Mouse (Mus musculus): ENCODE measurements at regions not wholly inside any gene's neighbourhood (a gene's known extent, or its start where the extent isn't known, plus 50 kb on each side); places are given as distances from the start of the nearest gene placed in this dataset.

DNA sequence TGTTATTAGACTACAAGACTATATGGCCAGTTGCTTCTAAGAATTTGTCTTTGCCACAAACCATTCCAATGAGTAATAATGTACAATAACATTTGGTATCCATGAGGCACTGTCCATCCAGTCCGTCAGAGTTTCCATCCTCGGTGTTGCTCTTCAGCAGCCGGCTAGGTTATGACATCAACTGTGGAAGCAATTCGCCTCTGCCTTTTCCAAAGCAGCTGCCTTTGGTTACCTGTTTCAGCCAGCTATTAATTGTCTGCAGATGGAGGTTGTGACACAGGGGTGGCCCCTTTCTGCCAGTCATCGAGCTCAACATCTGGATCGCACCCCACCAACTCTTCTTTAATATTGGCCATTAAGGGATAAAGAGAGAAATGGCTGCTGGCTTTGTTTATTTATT, 168.2 kb downstream of the Klf6 start:
- ATAC-seq (replicated peaks in 1 of 2; ENCODE audit: insufficient read depth in 1 of 2, low FRiP score in 2 of 2, low TSS enrichment in 1 of 2, low read depth in 1 of 2, poor library complexity in 2 of 2, severe bottlenecking in 2 of 2): no peak

- ATAC-seq (replicated peaks in 1 of 2; ENCODE audit: insufficient read depth in 1 of 2, low FRiP score in 2 of 2, low TSS enrichment in 1 of 2, low read depth in 1 of 2, poor library complexity in 2 of 2, severe bottlenecking in 2 of 2): no peak
Measured at GRCm38 (mm10) chr13:6030128-6030527, 168.8 kb downstream of the Klf6 start.

GRCm38 (mm10) chr13:6040132-6040531, 178.8 kb downstream of the Klf6 start:
- no peak for ATAC-seq (replicated peaks in 1 of 2; ENCODE audit: insufficient read depth in 1 of 2, low FRiP score in 2 of 2, low TSS enrichment in 1 of 2, low read depth in 1 of 2, poor library complexity in 2 of 2, severe bottlenecking in 2 of 2)

DNA sequence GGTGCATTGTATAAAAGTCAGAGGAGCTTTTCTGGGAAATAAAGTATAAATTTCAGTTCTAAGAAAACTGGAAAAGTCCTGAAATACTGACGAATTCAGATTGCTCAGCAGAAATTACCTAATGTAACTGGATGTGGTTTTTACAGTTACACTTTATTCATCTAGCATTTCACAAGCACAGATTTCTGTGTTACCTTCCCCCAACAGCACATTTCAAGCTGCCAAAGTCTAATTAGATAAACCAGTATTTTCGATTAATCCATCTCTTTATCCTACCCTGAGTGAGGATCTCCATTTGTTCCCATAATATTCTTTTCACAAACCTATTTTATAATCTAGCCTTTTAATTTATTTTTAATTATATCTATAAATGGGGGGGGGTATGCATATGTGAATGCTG, 179.4 kb downstream of the Klf6 start:
- ATAC-seq (replicated peaks in 1 of 2; ENCODE audit: insufficient read depth in 1 of 2, low FRiP score in 2 of 2, low TSS enrichment in 1 of 2, low read depth in 1 of 2, poor library complexity in 2 of 2, severe bottlenecking in 2 of 2): no peak

GRCm38 (mm10) chr13:6042495-6042894, 181.2 kb downstream of the Klf6 start:
- no peak for ATAC-seq (replicated peaks in 1 of 2; ENCODE audit: insufficient read depth in 1 of 2, low FRiP score in 2 of 2, low TSS enrichment in 1 of 2, low read depth in 1 of 2, poor library complexity in 2 of 2, severe bottlenecking in 2 of 2)

DNA sequence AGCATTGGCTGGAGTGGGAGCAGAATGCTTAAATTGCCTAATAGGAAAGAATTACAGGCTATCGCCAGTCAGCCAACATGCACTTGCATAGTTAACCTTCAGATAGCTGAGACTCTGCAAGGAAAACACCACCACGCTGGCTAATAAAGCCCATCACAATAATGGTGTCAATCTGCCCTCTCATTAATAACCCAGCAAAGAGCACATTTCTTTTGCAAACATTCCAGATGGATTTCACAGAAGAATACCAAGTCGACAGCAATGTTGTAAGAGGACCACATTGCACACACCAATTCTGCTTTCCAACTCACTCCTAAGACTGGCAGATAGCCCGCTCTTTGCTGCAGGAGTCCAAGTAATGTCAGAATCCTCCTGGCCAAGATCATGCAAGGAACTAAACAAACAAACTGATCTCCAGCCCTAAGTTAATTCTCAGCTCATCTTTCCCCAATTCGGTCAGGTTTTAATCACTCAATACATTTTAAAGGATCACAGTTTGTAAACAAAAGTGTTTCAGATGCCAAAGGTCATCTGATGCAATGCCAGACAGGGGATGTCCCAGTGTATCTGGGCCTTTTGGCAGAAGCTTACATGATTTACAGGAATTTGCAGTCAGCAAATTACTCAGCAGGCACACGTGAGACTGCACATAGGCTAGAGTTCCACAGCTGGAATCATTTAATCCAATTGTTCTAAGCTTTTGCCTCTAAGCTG, 198.4 kb downstream of the Klf6 start:
- no peak; a peak in 1 of 4 replicates for ATAC-seq (replicated peaks in 1 of 2; ENCODE audit: insufficient read depth in 1 of 2, low FRiP score in 2 of 2, low TSS enrichment in 1 of 2, low read depth in 1 of 2, poor library complexity in 2 of 2, severe bottlenecking in 2 of 2)

- ATAC-seq (replicated peaks in 1 of 2; ENCODE audit: insufficient read depth in 1 of 2, low FRiP score in 2 of 2, low TSS enrichment in 1 of 2, low read depth in 1 of 2, poor library complexity in 2 of 2, severe bottlenecking in 2 of 2): peak; percentile 28 to 65; a peak in 1 of 4 replicates
Measured at GRCm38 (mm10) chr13:6060229-6060845, 199.1 kb downstream of the Klf6 start.

DNA sequence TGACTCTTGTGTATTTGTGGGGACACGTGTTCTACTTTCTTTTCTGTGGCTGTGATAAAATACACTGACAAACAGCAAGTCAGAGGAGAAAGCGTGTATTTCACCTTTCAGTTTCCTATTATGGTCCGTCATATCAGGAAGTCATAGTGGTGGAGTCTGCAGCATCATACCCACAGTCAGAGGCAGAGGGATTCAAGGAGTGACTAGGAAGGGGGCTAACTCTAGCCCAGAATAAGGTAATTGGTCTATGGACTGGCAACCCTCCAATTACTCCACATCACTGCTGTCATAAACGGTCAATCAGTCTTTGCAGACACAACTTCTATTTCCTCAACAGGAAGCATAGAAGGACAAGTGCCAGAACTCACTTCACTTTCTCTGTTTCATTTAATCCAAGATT, 201.0 kb downstream of the Klf6 start:
- ATAC-seq (replicated peaks in 1 of 2; ENCODE audit: insufficient read depth in 1 of 2, low FRiP score in 2 of 2, low TSS enrichment in 1 of 2, low read depth in 1 of 2, poor library complexity in 2 of 2, severe bottlenecking in 2 of 2): peak; percentile 83 to 84

DNA sequence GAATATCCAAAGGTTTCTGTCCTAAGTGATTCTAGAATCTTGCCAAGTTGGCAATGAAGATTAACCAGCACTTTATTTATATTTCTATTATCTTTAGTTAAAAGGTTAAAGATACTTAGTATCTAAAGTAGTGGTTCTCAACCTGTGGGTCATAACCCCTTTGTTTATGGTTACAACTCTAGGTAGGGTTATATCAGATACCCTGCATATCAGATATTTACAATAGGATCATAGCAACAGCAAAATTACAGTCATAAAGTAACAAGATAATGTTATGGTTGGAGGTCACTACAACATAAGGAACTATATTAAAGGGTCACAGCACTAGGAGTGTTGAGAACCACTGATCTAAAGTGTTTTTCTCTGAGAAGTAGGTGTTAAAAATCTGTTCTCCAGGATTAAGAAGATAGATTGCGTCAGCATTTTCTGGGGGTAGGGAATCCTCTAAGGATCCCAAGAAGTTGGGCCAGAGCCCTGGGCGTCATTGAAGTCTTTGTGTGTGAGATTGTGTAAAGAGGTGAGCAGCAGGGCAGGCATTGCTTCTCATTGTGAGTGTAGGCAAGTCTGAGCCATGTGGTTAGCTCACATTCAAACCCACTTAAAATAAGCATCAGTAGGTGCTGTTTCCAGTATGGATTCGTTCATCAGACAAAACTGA, 201.6 kb downstream of the Klf6 start:
- ATAC-seq (replicated peaks in 1 of 2; ENCODE audit: insufficient read depth in 1 of 2, low FRiP score in 2 of 2, low TSS enrichment in 1 of 2, low read depth in 1 of 2, poor library complexity in 2 of 2, severe bottlenecking in 2 of 2): no peak

GRCm38 (mm10) chr13:6076978-6077825, 215.9 kb downstream of the Klf6 start:
- ATAC-seq (replicated peaks in 1 of 2; ENCODE audit: insufficient read depth in 1 of 2, low FRiP score in 2 of 2, low TSS enrichment in 1 of 2, low read depth in 1 of 2, poor library complexity in 2 of 2, severe bottlenecking in 2 of 2): no peak

GRCm38 (mm10) chr13:6085891-6086290, 224.6 kb downstream of the Klf6 start:
- ATAC-seq (replicated peaks in 1 of 2; ENCODE audit: insufficient read depth in 1 of 2, low FRiP score in 2 of 2, low TSS enrichment in 1 of 2, low read depth in 1 of 2, poor library complexity in 2 of 2, severe bottlenecking in 2 of 2): no peak

DNA sequence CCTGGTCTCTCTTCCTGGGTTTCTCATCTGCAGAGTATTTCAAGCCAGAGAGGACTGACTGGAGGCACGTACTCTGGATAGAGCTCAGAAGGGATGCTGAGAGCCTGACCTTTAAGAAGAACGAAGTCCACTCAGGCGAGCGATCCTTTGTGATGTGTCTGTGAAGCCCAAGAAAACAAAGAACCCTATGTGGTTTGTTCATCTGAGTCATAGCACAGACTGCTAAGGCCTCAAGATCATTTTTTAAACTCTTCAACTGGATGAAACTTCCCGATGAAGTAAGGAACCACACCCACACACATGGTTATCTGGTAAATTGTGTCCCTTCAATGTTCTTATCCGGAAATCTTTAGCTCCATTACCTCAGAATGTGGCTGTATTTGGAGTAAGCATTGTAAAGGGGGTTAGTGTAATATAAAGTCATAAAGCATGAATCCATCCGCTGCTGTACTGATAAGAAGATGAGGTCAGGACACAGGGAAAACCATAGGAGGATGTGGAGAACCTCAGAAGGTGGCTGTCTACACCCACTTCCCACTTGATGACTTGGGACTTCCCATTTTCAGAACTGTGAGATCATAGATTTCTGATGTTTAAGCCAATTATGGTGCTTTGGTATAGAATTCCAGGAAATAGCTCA, 247.9 kb downstream of the Klf6 start:
- ATAC-seq (replicated peaks in 1 of 2; ENCODE audit: insufficient read depth in 1 of 2, low FRiP score in 2 of 2, low TSS enrichment in 1 of 2, low read depth in 1 of 2, poor library complexity in 2 of 2, severe bottlenecking in 2 of 2): peak; percentile 82 to 85

DNA sequence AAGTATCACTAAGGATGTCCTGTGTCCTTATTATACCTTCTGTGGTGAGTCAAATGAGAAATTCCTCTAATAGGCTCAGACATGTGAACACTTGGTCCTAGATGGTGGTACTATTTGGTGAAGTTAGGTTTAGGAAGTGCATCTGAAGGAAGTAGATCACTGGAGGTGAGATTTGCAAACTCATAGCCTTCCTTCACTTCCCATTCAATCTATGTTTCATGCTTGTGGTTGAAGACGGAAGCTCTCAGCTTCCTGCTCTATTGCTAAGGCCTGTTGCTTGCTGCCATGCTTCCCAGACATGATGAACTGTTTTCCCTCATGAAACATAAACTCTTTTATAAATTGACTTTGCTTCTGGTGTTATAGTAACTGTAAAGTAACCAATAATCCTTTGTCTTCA, 258.4 kb downstream of the Klf6 start:
- peak; percentile 91 to 98 for ATAC-seq (replicated peaks in 1 of 2; ENCODE audit: insufficient read depth in 1 of 2, low FRiP score in 2 of 2, low TSS enrichment in 1 of 2, low read depth in 1 of 2, poor library complexity in 2 of 2, severe bottlenecking in 2 of 2)

DNA sequence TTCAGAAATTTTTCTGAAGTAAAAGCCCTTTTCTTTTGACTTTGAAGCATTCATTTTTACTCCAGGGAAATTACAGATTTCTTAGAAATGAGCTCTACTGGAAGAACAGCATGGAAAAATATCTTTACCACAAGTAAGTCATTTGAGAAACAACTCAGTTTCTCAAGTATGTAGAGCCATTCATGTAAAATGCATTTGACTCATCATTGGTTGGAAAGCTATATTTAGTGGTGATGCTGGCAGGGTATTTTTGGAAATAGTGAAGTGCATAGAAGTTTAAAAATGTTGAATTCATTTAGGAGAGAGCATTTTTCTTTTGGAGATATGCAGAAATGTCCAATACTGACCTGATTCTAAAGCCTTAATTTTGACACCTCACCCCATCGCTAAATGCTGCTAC, 266.0 kb downstream of the Klf6 start:
- no peak for ATAC-seq (replicated peaks in 1 of 2; ENCODE audit: insufficient read depth in 1 of 2, low FRiP score in 2 of 2, low TSS enrichment in 1 of 2, low read depth in 1 of 2, poor library complexity in 2 of 2, severe bottlenecking in 2 of 2)

- no peak for ATAC-seq (replicated peaks in 1 of 2; ENCODE audit: insufficient read depth in 1 of 2, low FRiP score in 2 of 2, low TSS enrichment in 1 of 2, low read depth in 1 of 2, poor library complexity in 2 of 2, severe bottlenecking in 2 of 2)
Measured at GRCm38 (mm10) chr13:6128903-6129302, 267.6 kb downstream of the Klf6 start.

- no peak for ATAC-seq (replicated peaks in 1 of 2; ENCODE audit: insufficient read depth in 1 of 2, low FRiP score in 2 of 2, low TSS enrichment in 1 of 2, low read depth in 1 of 2, poor library complexity in 2 of 2, severe bottlenecking in 2 of 2)
Measured at GRCm38 (mm10) chr13:6131363-6131762, 270.1 kb downstream of the Klf6 start.

GRCm38 (mm10) chr13:6137170-6137569, 275.9 kb downstream of the Klf6 start:
- no peak for ATAC-seq (replicated peaks in 1 of 2; ENCODE audit: insufficient read depth in 1 of 2, low FRiP score in 2 of 2, low TSS enrichment in 1 of 2, low read depth in 1 of 2, poor library complexity in 2 of 2, severe bottlenecking in 2 of 2)

All from hematopoietic stem cell, adult 5-6 weeks (primary cell).